Mouse (Mus musculus): ENCODE results near the gene Prrc2b.

DNA sequence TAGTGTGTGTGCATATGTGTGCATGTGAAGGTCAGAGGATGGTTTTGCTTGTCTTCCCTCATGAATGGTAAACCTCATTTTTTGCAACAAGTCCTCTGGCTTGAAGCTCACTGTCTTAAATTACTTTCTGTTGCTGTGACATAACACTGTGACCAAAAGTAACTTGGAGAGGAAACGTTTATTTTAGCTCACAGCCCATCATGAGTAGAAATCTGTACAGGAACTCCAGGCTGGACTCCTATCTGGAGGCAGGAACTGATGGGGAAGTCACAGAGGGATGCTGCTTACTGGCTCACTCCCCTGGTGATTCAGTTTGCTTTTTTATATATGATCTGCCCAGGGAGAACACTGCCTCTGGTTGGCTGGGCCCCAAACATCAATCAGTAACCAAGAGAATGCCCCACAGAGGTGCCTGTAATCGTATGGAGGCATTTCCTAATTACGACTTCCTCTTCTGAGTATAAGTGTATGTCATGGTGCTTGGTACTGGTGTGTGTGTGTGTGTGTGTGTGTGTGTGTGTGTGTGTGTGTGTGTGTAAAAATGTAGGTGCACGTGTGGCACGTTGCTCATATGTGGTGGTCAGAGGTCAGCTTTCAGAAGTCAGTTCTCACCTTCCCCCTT, 38.3 kb downstream of the Prrc2b start:
- no peak for TF ChIP-seq GATA1 (IDR thresholded peaks at IDR 0.05; ENCODE audit: low read length)
- no peak for TF ChIP-seq TAL1 (IDR thresholded peaks at IDR 0.05; ENCODE audit: low read length)
